Mouse (Mus musculus) spleen, adult 12 weeks (tissue): ENCODE results near the gene Tmem168.

Source experiments
- DNase-seq: peaks from one replicate; pipeline ENCODE4 v3.0.0; 2022; ENCODE audit warnings: low spot score

Tmem168 gene

DNA sequence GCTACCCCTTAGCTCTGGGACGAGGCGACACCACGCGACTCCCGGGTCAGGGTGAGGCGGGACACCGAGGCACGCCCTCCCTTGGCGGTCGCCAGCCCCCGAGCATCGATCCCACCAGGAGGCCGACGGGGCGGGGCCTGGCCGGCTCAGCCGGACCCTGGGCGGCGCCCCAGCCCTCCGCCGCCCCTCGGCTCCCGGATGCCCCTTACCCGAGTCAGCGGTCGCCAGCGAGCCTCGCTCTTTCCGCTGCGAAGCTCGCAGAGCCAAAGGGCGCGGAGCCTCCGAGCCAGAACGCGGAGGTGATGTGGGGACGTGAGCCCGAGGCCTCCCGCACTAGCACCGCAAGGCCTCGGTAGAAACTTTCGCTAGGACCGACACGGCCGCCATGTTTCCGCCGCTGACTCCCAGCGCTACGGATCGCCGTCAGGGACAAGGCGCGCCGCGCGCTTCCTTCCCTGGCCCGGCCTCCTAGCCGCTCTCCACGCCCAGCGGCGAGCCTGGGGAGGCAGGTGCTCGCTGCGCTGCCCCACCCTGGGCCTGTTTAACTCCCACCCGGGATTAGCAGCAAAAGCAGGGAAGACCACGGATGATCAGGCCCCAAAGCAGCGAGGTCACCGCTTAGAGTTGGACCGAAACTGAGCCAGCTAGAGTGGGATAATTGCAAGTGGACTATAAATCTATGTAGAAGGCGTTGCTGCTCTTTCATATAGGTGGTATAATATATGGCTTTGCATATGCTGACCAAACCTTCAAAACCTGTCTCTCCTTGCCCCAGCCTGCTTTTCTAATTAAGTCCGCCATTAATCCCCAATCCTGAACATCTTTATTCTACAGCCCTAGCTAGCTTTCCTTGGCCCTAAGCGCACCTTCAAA lies at the start of gene Tmem168:
Tmem168 (minus strand) TSS at position 480 of the 873 bp plus-strand sequence.
- peak; percentile 83 for DNase-seq

DNA sequence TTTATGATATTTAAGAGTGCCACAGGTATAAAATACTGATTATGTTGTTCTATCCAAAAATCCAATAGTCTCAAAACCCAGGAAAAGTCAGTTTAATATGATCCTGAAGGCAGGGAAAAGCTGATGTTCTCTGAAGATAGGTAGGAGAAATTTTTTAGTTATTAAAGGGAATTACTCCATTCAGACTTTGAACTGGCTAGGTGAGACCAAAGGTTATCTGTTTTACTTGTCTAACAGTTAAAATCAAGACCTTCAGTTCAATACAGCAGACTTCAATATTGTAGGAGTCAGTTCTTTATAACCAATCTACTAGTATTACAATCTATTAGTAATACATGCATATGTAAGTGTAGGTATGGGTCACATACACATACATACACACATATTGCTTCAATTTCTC lies 46.2 kb upstream of the Tmem168 start:
- DNase-seq, result no peak

DNA sequence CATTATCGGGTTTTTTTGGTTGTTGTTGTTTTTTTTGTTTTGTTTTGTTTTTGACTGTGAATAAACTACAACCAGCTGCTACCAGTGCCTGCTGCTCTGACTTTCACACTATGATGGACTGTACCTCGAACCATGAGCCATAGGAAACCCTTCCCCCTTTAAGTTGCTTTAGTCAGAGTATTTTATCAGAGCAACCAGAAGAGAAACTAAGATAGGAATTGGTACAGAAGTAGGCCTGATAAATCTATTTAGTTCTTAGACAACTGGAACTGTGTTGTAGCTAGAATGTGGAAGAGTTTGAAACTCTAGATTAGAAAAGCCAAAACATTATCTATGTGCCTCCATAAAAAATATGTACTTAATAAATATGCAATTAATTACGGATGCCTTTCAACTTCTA lies 44.4 kb upstream of the Tmem168 start:
- no peak for DNase-seq

DNA sequence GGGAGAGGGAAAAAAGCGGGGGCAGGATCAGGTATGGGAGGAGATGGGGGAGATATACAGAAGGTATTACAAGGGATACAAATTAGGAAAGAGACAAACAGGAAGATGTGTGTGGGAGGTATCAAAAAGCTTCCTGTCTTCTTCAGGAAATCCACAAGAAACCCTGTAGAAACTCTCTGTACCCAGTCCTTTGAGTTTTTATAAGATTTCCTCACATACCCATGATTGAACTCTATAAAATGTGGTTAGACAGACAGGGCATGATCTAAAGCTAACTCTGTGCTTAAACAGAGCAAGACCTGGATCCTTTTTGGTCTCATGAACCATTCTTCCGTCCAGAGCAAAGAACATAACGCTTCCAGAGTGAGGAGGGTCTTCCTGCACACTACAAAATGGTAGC lies 43.0 kb upstream of the Tmem168 start:
- no peak for DNase-seq

DNA sequence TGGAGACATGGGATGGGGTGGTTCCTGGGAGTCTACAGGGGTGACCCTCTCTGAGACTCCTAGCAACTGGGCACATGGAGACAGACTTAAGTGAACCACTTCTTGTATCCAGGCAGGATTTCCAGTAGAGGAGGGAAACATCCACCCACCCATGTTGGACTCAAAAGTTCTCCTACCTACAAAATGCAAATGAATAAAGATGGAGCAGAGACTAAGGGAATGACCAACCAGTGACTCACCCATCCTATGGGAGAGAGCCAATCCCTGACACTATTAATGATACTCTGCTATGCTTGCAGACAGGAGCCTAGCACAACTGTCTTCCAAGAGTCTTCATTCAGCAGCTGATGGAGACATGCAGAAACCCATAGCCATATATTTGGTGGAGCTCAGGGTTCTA lies 40.4 kb upstream of the Tmem168 start:
- DNase-seq, result no peak

DNA sequence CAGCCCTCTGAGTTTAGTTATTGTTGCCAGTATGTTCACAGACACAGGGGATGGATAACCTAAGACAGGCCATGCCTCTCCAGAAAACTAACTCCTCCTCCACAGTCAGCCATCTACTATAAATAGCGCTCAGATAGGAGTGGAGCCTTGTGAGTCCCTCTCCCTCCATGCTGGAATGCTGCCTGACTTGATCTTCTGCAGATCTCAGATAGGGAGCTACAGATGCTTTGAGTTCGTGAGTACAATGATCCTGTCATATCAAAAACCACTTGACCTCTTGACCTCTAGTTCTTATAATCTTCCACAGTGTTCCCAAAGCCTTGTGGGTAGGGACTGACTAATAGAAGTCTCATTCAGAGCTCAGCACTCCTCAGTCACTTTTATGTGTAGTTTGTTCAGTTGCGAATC lies 28.7 kb upstream of the Tmem168 start:
- no peak for DNase-seq

DNA sequence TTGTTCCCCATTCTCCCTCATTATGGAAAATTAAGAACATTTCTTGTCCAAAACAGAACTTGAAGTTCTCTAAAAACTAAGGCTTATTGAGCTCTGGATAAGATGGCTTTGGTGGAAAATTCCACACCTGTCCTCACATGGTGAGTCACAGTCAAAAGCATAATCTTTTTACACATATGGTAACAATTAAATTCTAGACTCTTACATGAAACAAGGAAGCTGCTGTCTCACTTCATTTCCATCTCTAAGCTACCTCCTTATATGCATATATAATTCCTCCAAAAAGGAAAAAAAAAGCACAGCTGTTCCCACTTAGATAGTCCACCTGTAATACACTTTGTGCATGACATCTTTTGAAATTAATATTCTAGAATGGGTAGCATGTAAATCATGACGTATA lies 24.7 kb upstream of the Tmem168 start:
- DNase-seq, result no peak

DNA sequence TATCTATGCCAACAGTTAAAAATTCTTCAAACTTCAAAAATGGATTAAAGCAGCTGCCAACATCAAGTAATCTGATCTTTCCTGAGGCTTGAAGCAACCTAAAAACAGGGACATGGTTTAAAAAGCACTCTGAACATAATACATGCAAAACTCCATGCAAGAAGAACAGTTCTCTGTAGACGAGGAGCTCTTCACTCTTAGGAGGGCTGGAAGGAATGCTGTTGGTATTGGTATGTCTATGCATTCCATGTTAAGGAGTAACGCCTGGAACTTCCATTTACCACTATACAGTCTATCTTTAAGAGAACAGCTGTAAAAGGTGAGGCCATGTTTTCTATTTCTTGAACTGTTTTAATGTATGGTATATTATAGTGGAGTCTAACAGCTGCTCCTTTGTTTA lies 22.7 kb upstream of the Tmem168 start:
- DNase-seq, result no peak

DNA sequence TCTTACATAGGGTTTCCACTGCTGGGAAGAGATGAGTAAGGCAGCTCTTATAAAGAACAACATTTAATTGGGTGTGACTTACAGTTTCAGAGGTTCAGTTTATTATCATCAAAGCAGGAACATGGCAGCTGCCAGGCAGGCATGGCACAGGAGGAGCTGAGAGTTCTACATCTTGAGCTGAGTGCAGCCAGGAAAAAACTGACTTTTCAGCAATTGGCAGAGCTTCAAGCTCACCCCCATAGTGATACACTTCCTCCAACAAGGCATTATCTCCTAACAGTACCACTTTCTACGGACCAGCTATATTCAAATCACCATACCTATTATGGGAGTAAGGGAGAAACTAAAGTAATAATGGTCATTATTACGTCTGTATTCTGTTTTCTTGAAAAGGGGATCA lies 11.7 kb upstream of the Tmem168 start:
- no peak for DNase-seq

DNA sequence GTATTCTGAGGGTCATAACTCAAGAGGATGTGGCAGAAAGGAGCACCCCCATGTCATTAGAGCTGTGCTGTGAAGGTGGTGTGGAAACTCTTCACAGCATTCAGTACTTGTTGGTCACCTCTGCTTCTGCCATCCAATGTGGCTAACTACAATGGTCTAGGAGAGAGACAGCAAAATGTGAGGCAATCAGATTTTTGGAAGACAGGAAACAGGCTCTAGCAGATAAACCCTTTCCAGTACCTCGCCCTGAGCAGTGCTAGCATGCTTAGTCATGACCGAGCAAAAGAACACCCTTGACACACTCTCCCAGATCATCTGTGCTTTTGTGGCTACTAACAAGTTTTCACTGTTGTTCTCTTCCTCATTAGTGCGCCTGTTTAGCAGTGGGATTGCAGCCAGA lies 9.2 kb upstream of the Tmem168 start:
- DNase-seq, result no peak

DNA sequence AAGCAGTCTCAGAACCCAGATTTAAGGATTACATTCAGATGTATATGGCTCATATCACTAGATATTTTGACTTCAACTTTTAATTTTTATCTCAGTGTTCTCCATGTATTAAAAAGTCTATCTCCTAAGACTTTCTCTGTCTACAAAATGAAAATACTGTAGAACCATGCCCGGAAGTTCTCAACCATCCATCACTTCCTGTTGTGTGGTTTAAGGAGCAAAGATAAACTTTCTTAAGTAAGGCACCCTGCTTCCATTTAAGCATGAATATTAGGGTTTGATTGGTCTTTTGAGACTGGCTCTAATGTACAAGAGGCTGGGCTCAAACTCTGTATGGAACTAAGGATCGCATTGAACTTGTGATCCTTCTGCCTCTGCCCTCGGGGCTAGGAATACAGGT lies 6.7 kb upstream of the Tmem168 start:
- DNase-seq, result no peak

DNA sequence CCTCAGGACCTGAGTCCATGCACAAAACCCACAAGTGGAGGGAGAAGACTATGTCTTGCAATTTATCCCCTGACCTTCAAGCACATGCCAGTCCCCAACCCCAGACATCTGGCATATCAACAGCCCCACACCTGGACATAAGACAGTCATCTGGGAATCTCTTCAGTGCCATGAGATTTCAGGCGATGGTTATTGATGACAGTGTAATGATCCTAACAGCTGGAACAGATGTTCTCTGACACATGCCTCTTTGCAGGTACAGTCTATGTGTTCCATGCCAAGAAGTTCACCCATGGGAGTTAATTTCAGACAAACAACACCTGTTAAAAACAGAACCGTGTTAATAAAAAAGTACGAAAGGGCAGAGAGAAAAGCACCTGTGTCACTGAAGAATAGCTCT lies 5.8 kb upstream of the Tmem168 start:
- DNase-seq, result no peak

DNA sequence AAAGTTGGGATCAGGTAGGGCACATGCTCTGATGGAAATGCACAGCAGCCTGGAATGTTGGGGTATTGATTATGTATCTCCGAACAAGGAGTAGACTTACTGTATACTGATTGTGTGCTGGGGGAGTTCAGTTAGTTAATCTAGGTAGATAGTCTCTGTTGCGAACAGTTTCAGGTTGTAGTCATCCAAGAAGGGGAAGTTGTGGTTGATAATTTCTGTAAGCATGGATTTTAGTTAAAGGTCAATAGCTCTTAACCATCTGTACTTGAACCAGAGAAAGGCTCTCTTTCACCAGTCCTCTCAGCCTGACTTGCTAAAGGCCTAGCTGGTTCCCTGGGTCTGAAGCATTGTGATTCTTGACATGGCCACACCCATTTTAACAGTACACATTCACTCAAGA lies 3.0 kb upstream of the Tmem168 start:
- no peak for DNase-seq

DNA sequence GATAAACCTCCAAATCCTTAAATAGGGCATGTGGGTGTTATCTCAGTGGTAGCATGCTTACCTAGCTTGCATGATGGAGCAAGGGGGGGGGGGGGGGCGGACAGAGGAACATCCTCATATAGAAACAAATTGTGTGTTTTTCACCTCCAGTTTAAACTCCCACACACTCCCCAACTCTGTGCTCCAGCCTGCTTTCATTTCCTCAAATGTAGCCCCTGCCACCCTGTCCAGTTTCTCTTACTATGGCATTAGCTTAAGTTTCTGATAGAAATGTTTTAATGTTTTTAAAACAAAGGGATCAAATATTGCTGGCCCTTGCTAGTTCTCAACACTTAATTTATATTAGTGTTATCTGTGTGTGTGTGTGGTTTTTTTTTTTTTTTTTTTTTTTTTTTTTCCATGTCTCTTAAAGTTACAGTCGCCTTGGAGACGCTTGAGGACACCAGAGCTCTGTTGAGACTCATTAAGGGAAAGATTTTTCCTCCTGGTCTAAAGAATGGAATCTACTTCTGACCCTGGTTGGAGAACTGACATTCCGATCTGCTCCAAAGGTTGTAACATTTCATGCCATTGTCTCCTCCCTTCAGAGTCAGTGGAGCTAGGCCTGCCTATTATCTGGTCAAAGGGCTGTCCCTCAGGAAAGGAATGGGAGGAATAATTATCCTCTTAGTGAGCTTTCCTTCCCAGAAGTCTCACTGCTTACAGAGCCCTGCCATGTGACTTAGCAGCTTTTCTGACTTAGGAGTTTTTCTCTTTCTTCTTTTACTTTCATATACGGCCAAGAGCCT lies 1.6 kb upstream of the Tmem168 start:
- DNase-seq, result no peak

DNA sequence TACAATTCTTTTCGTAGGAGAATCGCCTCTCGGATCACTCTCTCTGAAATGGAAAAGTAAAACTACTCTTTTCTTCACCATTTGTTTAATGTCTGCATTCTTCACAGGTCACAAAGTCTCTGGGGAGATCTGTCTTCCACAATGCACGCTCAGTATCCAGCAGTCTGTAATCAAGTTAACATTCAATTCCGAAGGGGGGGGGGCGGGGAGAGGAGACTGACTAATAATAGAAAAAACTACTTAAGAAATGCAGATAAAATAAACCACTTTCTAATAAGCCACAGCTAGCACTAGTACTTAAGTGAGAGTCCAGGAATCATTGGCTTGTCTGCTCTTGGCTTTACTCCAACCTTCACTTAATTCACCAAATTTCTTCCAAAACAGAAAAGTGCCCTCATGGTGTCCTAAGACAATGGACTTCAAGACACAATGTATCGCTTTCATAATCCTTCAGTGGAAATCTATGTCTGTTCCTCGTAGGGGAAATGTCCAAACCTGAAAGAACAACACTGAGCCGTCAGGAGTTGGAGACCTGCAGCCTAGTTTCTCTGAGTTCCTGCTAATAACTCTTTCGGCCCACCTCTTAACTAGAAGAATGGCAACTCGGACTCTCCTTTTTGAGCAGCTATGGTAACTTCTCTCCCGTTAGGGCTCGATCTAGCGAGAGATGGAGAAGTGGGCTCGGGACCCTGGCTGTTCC lies 829 bp downstream of the Tmem168 start:
- DNase-seq, result no peak

DNA sequence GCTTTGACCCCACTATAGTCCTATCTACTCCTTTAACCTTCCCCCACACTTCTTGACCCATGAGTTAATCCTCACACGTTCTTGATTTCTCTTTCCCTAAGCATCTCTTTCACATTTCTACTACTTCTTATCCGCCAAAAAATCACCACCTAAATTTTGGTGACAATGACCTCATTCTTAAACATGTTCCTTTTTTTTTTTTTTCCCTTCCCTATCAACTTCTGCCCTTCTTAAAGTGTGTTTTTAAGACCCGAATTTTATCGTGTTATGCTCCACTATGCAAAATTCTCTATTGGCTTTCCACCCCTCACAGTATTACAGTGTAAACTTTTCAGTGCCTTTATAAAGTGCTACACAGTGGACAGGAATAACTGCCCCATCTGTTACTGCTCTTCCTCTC lies 1.5 kb downstream of the Tmem168 start:
- DNase-seq, result no peak

DNA sequence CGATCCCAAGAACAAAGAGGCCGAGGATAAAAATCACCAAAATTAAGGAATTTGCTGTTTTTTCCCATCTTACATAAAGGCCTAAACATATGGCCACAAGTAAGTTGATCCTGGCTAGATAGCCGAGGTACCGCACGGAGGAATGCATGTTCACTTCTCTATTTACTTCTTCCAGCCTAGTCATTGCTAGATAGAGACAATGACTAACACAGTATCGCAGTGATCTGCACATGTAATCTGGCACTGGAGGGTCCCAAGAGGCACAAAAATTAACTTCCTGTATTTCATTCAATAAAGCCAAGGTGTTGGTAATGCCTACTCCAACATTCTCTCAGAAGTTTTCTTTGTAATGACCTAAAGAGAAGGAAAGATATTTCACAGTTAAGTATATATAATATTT lies 4.8 kb downstream of the Tmem168 start:
- DNase-seq, result no peak

DNA sequence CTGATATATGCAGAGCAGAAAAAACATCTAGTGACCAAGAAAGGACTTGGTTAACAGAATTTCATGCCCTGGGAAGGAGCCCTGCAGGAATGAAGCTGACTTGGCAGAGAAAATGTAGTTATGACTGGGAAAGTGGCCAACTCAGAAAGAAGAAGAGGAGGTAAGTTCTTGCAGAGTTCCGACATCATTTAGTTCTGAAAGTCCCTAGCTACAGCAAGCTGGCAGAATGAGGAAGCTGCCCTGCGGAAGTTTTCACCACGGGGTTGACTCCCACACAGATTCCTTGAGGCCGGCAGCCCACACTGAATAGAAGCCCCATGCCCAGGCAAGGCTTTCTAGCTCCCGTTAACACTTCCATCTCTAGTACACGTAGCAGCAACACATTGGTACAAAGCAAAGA lies 6.3 kb downstream of the Tmem168 start:
- DNase-seq, result peak; percentile 31

DNA sequence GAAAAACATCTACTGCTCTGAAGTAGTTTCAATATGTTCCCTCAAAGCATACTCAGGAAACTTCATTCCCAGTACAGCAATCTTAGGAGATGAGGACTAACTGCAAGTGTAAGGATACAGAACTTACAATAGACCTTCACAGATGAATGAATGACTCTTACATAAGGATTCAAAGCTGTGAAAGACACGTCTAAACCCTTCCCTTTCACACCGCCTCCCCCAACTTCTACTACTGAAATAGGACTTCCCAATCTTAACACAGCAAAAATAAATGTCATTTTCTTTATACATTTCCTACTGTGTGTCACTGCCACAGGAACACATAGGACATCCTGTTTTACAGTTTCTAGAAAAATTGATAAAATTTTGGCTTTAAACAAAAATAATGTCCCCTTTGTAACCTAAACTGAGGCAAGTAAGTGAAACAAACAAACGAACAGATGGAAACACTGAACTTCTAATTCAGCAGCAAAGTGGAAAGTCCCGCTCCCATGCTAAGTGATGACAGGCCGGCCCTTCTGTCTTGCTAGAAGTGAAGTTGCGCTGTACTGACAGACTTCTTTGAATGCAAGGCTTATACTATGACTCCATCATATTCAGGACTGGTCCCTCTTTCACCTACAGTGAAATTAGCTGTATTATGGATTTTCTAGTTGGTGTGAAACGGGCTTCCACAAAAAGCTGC lies 9.5 kb downstream of the Tmem168 start:
- DNase-seq, result no peak

DNA sequence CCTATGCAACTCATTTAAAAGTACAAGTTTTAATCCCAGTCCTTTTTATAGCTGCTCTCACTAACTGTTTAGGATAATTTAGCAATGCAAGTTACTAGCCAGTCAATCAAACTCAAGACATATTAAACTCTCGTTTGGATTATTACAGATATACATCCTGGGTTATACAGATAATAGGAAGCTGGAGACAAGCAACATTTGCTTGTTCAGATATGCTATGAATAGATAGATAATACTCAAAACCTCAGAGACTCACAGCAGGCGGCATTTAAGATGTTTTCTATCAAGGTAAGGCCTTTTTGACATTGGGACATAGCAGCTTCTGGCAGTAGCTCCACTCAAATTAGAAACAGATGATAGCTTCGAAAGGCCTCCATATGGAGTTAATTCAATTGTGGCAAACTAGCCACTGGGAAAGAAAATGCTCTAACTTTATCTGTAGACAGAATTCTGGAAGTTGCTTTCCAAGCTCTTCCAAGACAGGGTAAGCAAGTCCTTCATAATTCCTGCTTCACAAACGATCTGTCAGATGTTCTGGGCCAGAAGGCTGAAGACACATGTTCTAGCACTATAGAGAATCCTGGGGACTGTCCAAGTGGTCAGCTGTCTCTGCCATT lies 15.1 kb downstream of the Tmem168 start:
- no peak for DNase-seq

DNA sequence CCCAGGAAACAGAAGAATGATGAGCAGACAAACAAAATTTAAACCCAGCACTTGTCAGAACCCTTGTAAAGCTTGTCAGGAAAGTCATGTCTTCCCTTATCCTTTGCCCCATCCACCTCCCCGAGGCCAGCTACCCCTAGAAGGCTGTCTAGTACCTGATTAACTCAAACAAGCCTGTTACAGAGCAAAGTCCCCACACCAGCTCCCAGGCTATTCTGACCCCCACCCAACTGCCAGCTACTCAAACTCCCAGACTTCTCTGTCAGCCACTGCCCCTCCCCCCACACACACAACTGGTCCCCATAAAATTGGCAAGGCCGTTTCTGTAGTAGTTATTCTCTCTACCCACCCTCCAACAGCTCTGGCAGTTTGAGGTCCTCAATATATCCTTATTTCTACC lies 21.3 kb downstream of the Tmem168 start:
- DNase-seq, result no peak

DNA sequence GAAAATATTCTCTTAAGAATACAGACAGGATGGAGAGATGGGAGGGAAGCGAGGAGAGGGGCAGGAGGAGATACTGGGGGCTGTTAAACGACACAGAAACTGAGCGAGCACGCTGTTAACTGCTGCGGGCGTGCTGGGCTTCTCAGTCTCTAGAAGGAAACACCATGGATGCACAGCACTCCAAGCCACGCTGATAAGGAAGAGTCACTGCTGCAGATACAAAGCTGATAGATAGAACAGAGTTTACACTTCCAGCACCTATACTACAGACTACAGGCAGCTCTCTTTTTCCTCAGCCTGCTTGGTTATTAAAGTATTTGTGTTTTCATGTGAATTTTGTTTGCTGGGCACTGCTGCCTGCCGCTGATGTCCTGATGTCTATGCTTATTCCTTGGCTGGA lies 21.7 kb downstream of the Tmem168 start:
- no peak for DNase-seq
